Mouse (Mus musculus) heart, embryonic 11.5 days (tissue): ENCODE measurements around the gene Msmo1. TPM values are rescaled to one million over a fixed set of nuclear protein-coding genes. Genes with fewer than 3 reads are reported as not detected.
A peak's percentile ranks its signal among the peaks of the same experiment; 100 is the strongest.

ENCODE experiments used
- ATAC-seq: fragments of 200-750 bp; cut with Nextera tagmentation; replicated peaks from 2 replicates; pipeline ENCODE4 v1.8.0; 2017; ENCODE audit warnings: moderate library complexity; ENCODE audit not compliant: insufficient number of reproducible peaks, low FRiP score, low TSS enrichment
- H3K27ac ChIP-seq: fragments of 300-500 bp; sonication (generic); 2 replicates; pipeline ENCODE4 v1.5.1; 2014; ENCODE audit warnings: mild to moderate bottlenecking, low read depth, low read length
- H3K27me3 ChIP-seq: fragments of 300-500 bp; sonication (generic); 2 replicates; pipeline ENCODE4 v1.6.1; 2014; ENCODE audit warnings: mild to moderate bottlenecking, low read length, mixed read lengths; ENCODE audit not compliant: control insufficient read depth, insufficient read depth
- H3K36me3 ChIP-seq: fragments of 300-500 bp; sonication (generic); 2 replicates; pipeline ENCODE4 v1.6.1; 2014; ENCODE audit warnings: mild to moderate bottlenecking, low read length, moderate library complexity, mixed read lengths; ENCODE audit not compliant: control insufficient read depth, insufficient read depth
- H3K4me1 ChIP-seq: fragments of 300-500 bp; sonication (generic); 2 replicates; pipeline ENCODE4 v1.6.1; 2014; ENCODE audit warnings: low read length; ENCODE audit not compliant: control insufficient read depth, insufficient read depth
- H3K4me2 ChIP-seq: fragments of 300-500 bp; sonication (generic); 2 replicates; pipeline ENCODE4 v1.6.1; 2014; ENCODE audit warnings: mild to moderate bottlenecking, moderate library complexity
- H3K4me3 ChIP-seq: fragments of 300-500 bp; sonication (generic); 2 replicates; pipeline ENCODE4 v1.5.1; 2014; ENCODE audit warnings: low read depth, low read length
- H3K9ac ChIP-seq: fragments of 300-500 bp; sonication (generic); 2 replicates; pipeline ENCODE4 v1.6.1; 2014; ENCODE audit warnings: mild to moderate bottlenecking, low read depth, low read length, moderate library complexity
- H3K9me3 ChIP-seq: fragments of 300-500 bp; sonication (generic); replicated peaks from 2 replicates; pipeline ENCODE4 v1.6.1; 2016; ENCODE audit warnings: low read length; ENCODE audit not compliant: control insufficient read depth
- WGBS: fragments of 180-500 bp; shearing (Covaris S2); extraction: QIAGEN DNeasy Blood & Tissue Kit; methylation state at CpG from one replicate; pipeline ENCODE4 v1.1.7; 2014; ENCODE audit not compliant: insufficient replicate concordance; 5-methylcytosine and 5-hydroxymethylcytosine counted together
- polyA plus RNA-seq: library from polyadenylated mRNA; unstranded; fragments of >200 nt; fragmentation: Nextera tagmentation; extraction: Ambion mirVana; gene quantifications from 2 replicates; pipeline ENCODE4 v1.2.1, GENCODE M21; 2014

Msmo1 gene
- polyA plus RNA-seq, 1 experiment from 2014 or later, result 86.9 TPM

GRCm38 (mm10) chr8:64692651-64693201, 40.9 kb downstream of the Msmo1 start, which contains the start of gene Cpe:
Gene Cpe, minus strand, starts transcription at chr8:64693054.
- Histone ChIP-seq H3K27me3 (no peaks in the 10 kb centered on the region), H3K4me3 (peak within 1 kb of the TSS; percentile 61), H3K4me1 (peaks cover 3% of the 10 kb centered on the region; the same call in 1 of the 2 replicates), H3K4me2 (peak within 1 kb of the TSS; percentile 83), H3K27ac (peak within 1 kb of the TSS; percentile 87), H3K9ac (peak within 1 kb of the TSS; percentile 85), H3K9me3 (no peaks in the 10 kb centered on the region), H3K36me3 (no peaks in the 10 kb centered on the region)
- peak; percentile 94 for ATAC-seq
- under 1% methylated on average over 53 of the region's 54 CpGs for WGBS

GRCm38 (mm10) chr8:64691591-64692401, 41.8 kb downstream of the Msmo1 start:
- WGBS, result 14% methylated on average over 16 of the region's 16 CpGs
- Histone ChIP-seq H3K4me3 (peak overlapping the region; percentile 61), H3K4me1 (peaks cover 3% of the 10 kb centered on the region; the same call in 1 of the 2 replicates), H3K4me2 (peak overlapping the region; percentile 83), H3K27ac (no peak overlapping the region), H3K36me3 (no peaks in the 10 kb centered on the region), H3K9me3 (no peaks in the 10 kb centered on the region), H3K9ac (peak overlapping the region; percentile 85), H3K27me3 (no peaks in the 10 kb centered on the region)
- ATAC-seq, result no peak

- H3K27ac ChIP-seq, result no peak overlapping the region
- no peak overlapping the region for H3K4me2 ChIP-seq
- H3K9ac ChIP-seq, result no peak overlapping the region
- H3K36me3 ChIP-seq, result no peaks in the 10 kb centered on the region
- peaks cover 3% of the 10 kb centered on the region for H3K4me1 ChIP-seq
- H3K27me3 ChIP-seq, result no peaks in the 10 kb centered on the region
- 78% methylated on average over 6 of the region's 6 CpGs for WGBS
- ATAC-seq, result no peak
- H3K4me3 ChIP-seq, result no peak overlapping the region
- no peaks in the 10 kb centered on the region for H3K9me3 ChIP-seq
These were observed 42.7 kb downstream of the Msmo1 start for GRCm38 (mm10) chr8:64690845-64691244.

- H3K4me1 ChIP-seq, result peaks cover 3% of the 10 kb centered on the region
- no peaks in the 10 kb centered on the region for H3K36me3 ChIP-seq
- H3K9ac ChIP-seq, result no peak overlapping the region
- no peak overlapping the region for H3K27ac ChIP-seq
- no peaks in the 10 kb centered on the region for H3K27me3 ChIP-seq
- no peak overlapping the region for H3K4me3 ChIP-seq
- H3K4me2 ChIP-seq, result no peak overlapping the region
- H3K9me3 ChIP-seq, result no peaks in the 10 kb centered on the region
- 79% methylated on average over 6 of the region's 6 CpGs for WGBS
- no peak for ATAC-seq
These were observed 43.3 kb downstream of the Msmo1 start for GRCm38 (mm10) chr8:64690306-64690705.

GRCm38 (mm10) chr8:64688741-64689140, 44.9 kb downstream of the Msmo1 start:
- Histone ChIP-seq H3K4me2 (no peak overlapping the region), H3K36me3 (no peaks in the 10 kb centered on the region), H3K27ac (no peak overlapping the region), H3K4me1 (peaks cover 3% of the 10 kb centered on the region), H3K27me3 (no peaks in the 10 kb centered on the region), H3K9ac (no peak overlapping the region), H3K4me3 (no peak overlapping the region), H3K9me3 (no peaks in the 10 kb centered on the region)
- WGBS, result 74% methylated on average over 4 of the region's 4 CpGs
- no peak for ATAC-seq

- 37% methylated on average over 3 of the region's 3 CpGs for WGBS
These were observed 45.4 kb downstream of the Msmo1 start for GRCm38 (mm10) chr8:64688161-64688560.

GRCm38 (mm10) chr8:64682501-64682900, 51.1 kb downstream of the Msmo1 start:
- no peak overlapping the region for H3K4me3 ChIP-seq
- H3K4me1 ChIP-seq, result no peaks in the 10 kb centered on the region; the same call in 1 of the 2 replicates
- 82% methylated on average over 3 of the region's 3 CpGs for WGBS
- H3K4me2 ChIP-seq, result no peak overlapping the region
- H3K9ac ChIP-seq, result no peak overlapping the region
- H3K9me3 ChIP-seq, result no peaks in the 10 kb centered on the region
- H3K27me3 ChIP-seq, result no peaks in the 10 kb centered on the region
- no peaks in the 10 kb centered on the region for H3K36me3 ChIP-seq
- no peak overlapping the region for H3K27ac ChIP-seq
- no peak for ATAC-seq

More at GRCm38 (mm10) chr8:64688161-64688560, 45.4 kb downstream of the Msmo1 start:
- Histone ChIP-seq H3K9me3 (no peaks in the 10 kb centered on the region), H3K36me3 (no peaks in the 10 kb centered on the region), H3K4me1 (peaks cover 3% of the 10 kb centered on the region), H3K4me3 (no peak overlapping the region), H3K4me2 (no peak overlapping the region), H3K27ac (peak overlapping the region; percentile 35; the same call in 1 of the 2 replicates), H3K27me3 (no peaks in the 10 kb centered on the region), H3K9ac (no peak overlapping the region)
- ATAC-seq, result no peak

- H3K27ac ChIP-seq, result no peak overlapping the region
- no peak overlapping the region for H3K9ac ChIP-seq
- ATAC-seq, result no peak
- H3K36me3 ChIP-seq, result no peaks in the 10 kb centered on the region
- H3K4me1 ChIP-seq, result no peaks in the 10 kb centered on the region; the same call in 1 of the 2 replicates
- WGBS, result 72% methylated on average over 2 of the region's 2 CpGs
- no peak overlapping the region for H3K4me2 ChIP-seq
- H3K9me3 ChIP-seq, result 0 out of 2 replicates have a peak, but pooled peaks cover 2% of the 10 kb centered on the region
- no peak overlapping the region for H3K4me3 ChIP-seq
- H3K27me3 ChIP-seq, result no peaks in the 10 kb centered on the region
These were observed 57.2 kb downstream of the Msmo1 start for GRCm38 (mm10) chr8:64676381-64676780.
